Mouse (Mus musculus) stomach, embryonic 15.5 days (tissue): ENCODE data around the gene Fkbp10. TPM values are rescaled to one million over a fixed set of nuclear protein-coding genes. Genes with fewer than 3 reads are reported as not detected.

Source experiments
- ATAC-seq: fragments of 200-750 bp; cut with Nextera tagmentation; 2 replicates; pipeline ENCODE4 v1.8.0; 2017; ENCODE audit warnings: low read depth, moderate number of reproducible peaks, moderate TSS enrichment; ENCODE audit not compliant: insufficient read depth, low FRiP score
- H3K27ac ChIP-seq: fragments of 300-500 bp; sonication (generic); 2 replicates; pipeline ENCODE4 v1.5.1; 2015; ENCODE audit warnings: mild to moderate bottlenecking, inconsistent platforms
- H3K27me3 ChIP-seq: fragments of 300-500 bp; sonication (generic); replicated peaks from 2 replicates; pipeline ENCODE4 v1.6.1; 2015; ENCODE audit warnings: inconsistent platforms
- H3K36me3 ChIP-seq: fragments of 300-500 bp; sonication (generic); 2 replicates; pipeline ENCODE4 v1.6.1; 2015; ENCODE audit warnings: inconsistent platforms
- H3K4me1 ChIP-seq: fragments of 300-500 bp; sonication (generic); 2 replicates; pipeline ENCODE4 v1.6.1; 2015; ENCODE audit warnings: inconsistent platforms
- H3K4me2 ChIP-seq: fragments of 300-500 bp; sonication (generic); 2 replicates; pipeline ENCODE4 v1.6.1; 2015; ENCODE audit warnings: mild to moderate bottlenecking, inconsistent platforms
- H3K4me3 ChIP-seq: fragments of 300-500 bp; sonication (generic); replicated peaks from 2 replicates; pipeline ENCODE4 v1.5.1; 2015; ENCODE audit warnings: inconsistent platforms
- H3K9ac ChIP-seq: fragments of 300-500 bp; sonication (generic); 2 replicates; pipeline ENCODE4 v1.6.1; 2015; ENCODE audit warnings: inconsistent platforms
- H3K9me3 ChIP-seq: fragments of 300-500 bp; sonication (generic); 2 replicates; pipeline ENCODE4 v1.6.1; 2016; ENCODE audit warnings: inconsistent platforms
- WGBS: fragments of 180-500 bp; shearing (Covaris S2); methylation state at CpG from one replicate; pipeline ENCODE4 v1.1.7; 2015; 5-methylcytosine and 5-hydroxymethylcytosine counted together
- polyA plus RNA-seq: library from polyadenylated mRNA; unstranded; fragments of >200 nt; fragmentation: Nextera tagmentation; extraction: Ambion mirVana; gene quantifications from 2 replicates; pipeline ENCODE4 v1.2.1, GENCODE M21; 2015

Fkbp10 gene
- polyA plus RNA-seq, 1 experiment from 2014 or later: 89.1 TPM

GRCm38 (mm10) chr11:100425851-100426250 lies 10.4 kb downstream of the Fkbp10 start:
- 23% methylated on average over 7 of the region's 7 CpGs for WGBS
- H3K27me3 ChIP-seq: no peaks in the 10 kb centered on the region
- ATAC-seq: no peak
- no peak overlapping the region for H3K27ac ChIP-seq
- no peak overlapping the region for H3K9ac ChIP-seq
- H3K4me2 ChIP-seq: no peak overlapping the region
- H3K36me3 ChIP-seq: peaks cover 20% of the 10 kb centered on the region
- no peaks in the 10 kb centered on the region for H3K9me3 ChIP-seq
- H3K4me1 ChIP-seq: no peaks in the 10 kb centered on the region
- no peak overlapping the region for H3K4me3 ChIP-seq

GRCm38 (mm10) chr11:100426820-100427219 lies 11.3 kb downstream of the Fkbp10 start:
- Histone ChIP-seq H3K27me3 (no peaks in the 10 kb centered on the region), H3K9me3 (no peaks in the 10 kb centered on the region), H3K4me2 (no peak overlapping the region), H3K9ac (no peak overlapping the region), H3K4me1 (no peaks in the 10 kb centered on the region), H3K4me3 (no peak overlapping the region), H3K27ac (no peak overlapping the region), H3K36me3 (peaks cover 21% of the 10 kb centered on the region)
- 78% methylated on average over 3 of the region's 3 CpGs for WGBS
- no peak for ATAC-seq

GRCm38 (mm10) chr11:100428612-100429199 lies 13.2 kb downstream of the Fkbp10 start:
- 56% methylated on average over 9 of the region's 9 CpGs for WGBS
- Histone ChIP-seq H3K9ac (no peak overlapping the region), H3K4me1 (no peaks in the 10 kb centered on the region), H3K4me3 (no peak overlapping the region), H3K36me3 (peaks cover 19% of the 10 kb centered on the region), H3K27ac (peak overlapping the region; percentile 22; the same call in 1 of the 2 replicates), H3K4me2 (no peak overlapping the region), H3K9me3 (no peaks in the 10 kb centered on the region), H3K27me3 (no peaks in the 10 kb centered on the region)
- no peak for ATAC-seq

GRCm38 (mm10) chr11:100430052-100430451 lies 14.6 kb downstream of the Fkbp10 start:
- H3K9me3 ChIP-seq: no peaks in the 10 kb centered on the region
- 84% methylated on average over 7 of the region's 7 CpGs for WGBS
- H3K36me3 ChIP-seq: peaks cover 13% of the 10 kb centered on the region; the same call in 1 of the 2 replicates
- H3K27me3 ChIP-seq: no peaks in the 10 kb centered on the region
- H3K4me2 ChIP-seq: no peak overlapping the region
- no peak overlapping the region for H3K4me3 ChIP-seq
- no peak overlapping the region for H3K27ac ChIP-seq
- ATAC-seq: no peak
- H3K4me1 ChIP-seq: no peaks in the 10 kb centered on the region
- H3K9ac ChIP-seq: no peak overlapping the region

GRCm38 (mm10) chr11:100432002-100432401 lies 16.5 kb downstream of the Fkbp10 start:
- no peaks in the 10 kb centered on the region for H3K4me1 ChIP-seq
- no peaks in the 10 kb centered on the region for H3K9me3 ChIP-seq
- peaks cover 25% of the 10 kb centered on the region for H3K36me3 ChIP-seq
- no peak overlapping the region for H3K4me2 ChIP-seq
- no peaks in the 10 kb centered on the region for H3K27me3 ChIP-seq
- ATAC-seq: no peak
- no peak overlapping the region for H3K9ac ChIP-seq
- H3K4me3 ChIP-seq: no peak overlapping the region
- WGBS: 88% methylated on average over 5 of the region's 5 CpGs
- H3K27ac ChIP-seq: no peak overlapping the region

GRCm38 (mm10) chr11:100435678-100436246 lies 20.3 kb downstream of the Fkbp10 start:
- Histone ChIP-seq H3K9ac (no peak overlapping the region), H3K4me3 (no peak overlapping the region), H3K27ac (no peak overlapping the region), H3K9me3 (no peaks in the 10 kb centered on the region), H3K36me3 (peaks cover 31% of the 10 kb centered on the region), H3K4me2 (no peak overlapping the region), H3K4me1 (peaks cover 9% of the 10 kb centered on the region; the same call in 1 of the 2 replicates), H3K27me3 (no peaks in the 10 kb centered on the region)
- 90% methylated on average over 9 of the region's 9 CpGs for whole genome bisulfite sequencing
- no peak for ATAC-seq

- H3K9me3 ChIP-seq: no peaks in the 10 kb centered on the region
- H3K27ac ChIP-seq: no peak overlapping the region
- WGBS: 59% methylated on average over 1 of the region's 1 CpGs
- no peak overlapping the region for H3K4me3 ChIP-seq
- no peak for ATAC-seq
- H3K9ac ChIP-seq: no peak overlapping the region
- H3K4me1 ChIP-seq: peaks cover 12% of the 10 kb centered on the region; the same call in 1 of the 2 replicates
- H3K4me2 ChIP-seq: no peak overlapping the region
- peaks cover 29% of the 10 kb centered on the region for H3K36me3 ChIP-seq
- H3K27me3 ChIP-seq: no peaks in the 10 kb centered on the region
These were observed 22.4 kb downstream of the Fkbp10 start for GRCm38 (mm10) chr11:100437901-100438300.

GRCm38 (mm10) chr11:100440691-100441522 lies 25.4 kb downstream of the Fkbp10 start:
- Histone ChIP-seq H3K36me3 (peaks cover 17% of the 10 kb centered on the region), H3K27ac (peak overlapping the region; percentile 37; the same call in 1 of the 2 replicates), H3K9me3 (no peaks in the 10 kb centered on the region), H3K4me1 (peaks cover 12% of the 10 kb centered on the region; the same call in 1 of the 2 replicates), H3K27me3 (no peaks in the 10 kb centered on the region), H3K4me2 (peak overlapping the region; percentile 76), H3K4me3 (peak overlapping the region; percentile 67), H3K9ac (peak overlapping the region; percentile 65)
- WGBS: 1% methylated on average over 52 of the region's 52 CpGs
- ATAC-seq: peak; percentile 96

- H3K27me3 ChIP-seq: no peaks in the 10 kb centered on the region
- peak within 1 kb of the TSS; percentile 37; the same call in 1 of the 2 replicates for H3K27ac ChIP-seq
- peak within 1 kb of the TSS; percentile 65 for H3K9ac ChIP-seq
- H3K4me2 ChIP-seq: peak within 1 kb of the TSS; percentile 76
- 83% methylated on average over 8 of the region's 8 CpGs for WGBS
- no peaks in the 10 kb centered on the region for H3K9me3 ChIP-seq
- H3K4me3 ChIP-seq: peak within 1 kb of the TSS; percentile 67
- H3K36me3 ChIP-seq: peaks cover 9% of the 10 kb centered on the region
- peaks cover 12% of the 10 kb centered on the region; the same call in 1 of the 2 replicates for H3K4me1 ChIP-seq
- no peak for ATAC-seq
These were observed 26.3 kb downstream of the Fkbp10 start, which contains the start of the genes Nt5c3b and Klhl10 for GRCm38 (mm10) chr11:100441797-100442196. Gene Nt5c3b, minus strand, starts transcription at chr11:100441808. Gene Klhl10, plus strand, starts transcription at chr11:100441917.

- no peak overlapping the region for H3K4me2 ChIP-seq
- WGBS: 85% methylated on average over 6 of the region's 6 CpGs
- peaks cover 3% of the 10 kb centered on the region for H3K36me3 ChIP-seq
- H3K4me1 ChIP-seq: peaks cover 12% of the 10 kb centered on the region; the same call in 1 of the 2 replicates
- no peak overlapping the region for H3K9ac ChIP-seq
- no peaks in the 10 kb centered on the region for H3K9me3 ChIP-seq
- H3K4me3 ChIP-seq: no peak overlapping the region
- ATAC-seq: no peak
- H3K27ac ChIP-seq: no peak overlapping the region
- H3K27me3 ChIP-seq: no peaks in the 10 kb centered on the region
These were observed 27.1 kb downstream of the Fkbp10 start for GRCm38 (mm10) chr11:100442625-100443024.

GRCm38 (mm10) chr11:100457247-100457646 lies 41.8 kb downstream of the Fkbp10 start:
- no peaks in the 10 kb centered on the region for H3K4me1 ChIP-seq
- H3K4me2 ChIP-seq: no peak overlapping the region
- no peak overlapping the region for H3K9ac ChIP-seq
- 62% methylated on average over 4 of the region's 4 CpGs for WGBS
- no peak overlapping the region for H3K4me3 ChIP-seq
- H3K9me3 ChIP-seq: no peaks in the 10 kb centered on the region
- no peaks in the 10 kb centered on the region for H3K27me3 ChIP-seq
- H3K27ac ChIP-seq: no peak overlapping the region
- peaks cover 1% of the 10 kb centered on the region; the same call in 1 of the 2 replicates for H3K36me3 ChIP-seq
- no peak for ATAC-seq

- H3K27ac ChIP-seq: no peak overlapping the region
These were observed 42.2 kb downstream of the Fkbp10 start for GRCm38 (mm10) chr11:100457711-100458110.

More at GRCm38 (mm10) chr11:100457711-100458110, 42.2 kb downstream of the Fkbp10 start:
- Histone ChIP-seq H3K4me2 (no peak overlapping the region), H3K4me1 (no peaks in the 10 kb centered on the region), H3K9ac (no peak overlapping the region), H3K9me3 (no peaks in the 10 kb centered on the region), H3K27me3 (no peaks in the 10 kb centered on the region), H3K36me3 (peaks cover 3% of the 10 kb centered on the region), H3K4me3 (no peak overlapping the region)
- no peak for ATAC-seq
- 77% methylated on average over 5 of the region's 5 CpGs for WGBS
